Mouse (Mus musculus) embryonic fibroblast, embryonic 13.5 days (primary cell): ENCODE data around the gene Smpdl3b. TPM values are rescaled to one million over a fixed set of nuclear protein-coding genes. Genes with fewer than 3 reads are reported as not detected.
"Not testable (repeated sequence)": the region's sequence is repeated elsewhere in the genome, so short reads cannot be mapped to it uniquely, and the experiment has no call there.

Source experiments
- H3K27ac ChIP-seq: 2 replicates; pipeline ENCODE4 v1.5.1; 2012; ENCODE audit warnings: low read length, control low read depth, inconsistent platforms; ENCODE audit not compliant: insufficient read depth
- H3K4me1 ChIP-seq: 2 replicates; pipeline ENCODE4 v1.6.1; 2011; ENCODE audit warnings: low read length; ENCODE audit not compliant: control insufficient read depth, insufficient read depth
- H3K4me3 ChIP-seq: 2 replicates; pipeline ENCODE4 v1.5.1; 2011; ENCODE audit warnings: mild to moderate bottlenecking, control low read depth, low read length; ENCODE audit not compliant: insufficient read depth
- CTCF ChIP-seq: IDR thresholded peaks from 2 replicates; pipeline ENCODE4 v1.5.1; 2011; ENCODE audit warnings: mild to moderate bottlenecking, control low read depth, low read length, moderate library complexity, borderline replicate concordance; ENCODE audit not compliant: insufficient read depth
- POLR2A ChIP-seq: IDR thresholded peaks from 2 replicates; pipeline ENCODE4 v1.6.1; 2011; ENCODE audit warnings: low read depth, mild to moderate bottlenecking, control low read depth, low read length, moderate library complexity
- polyA plus RNA-seq: library from polyadenylated mRNA; stranded (reverse); fragments of >200 nt; gene quantifications from 2 replicates; pipeline ENCODE4 v1.2.4, GENCODE M21; 2011; ENCODE audit warnings: low read depth; ENCODE audit not compliant: missing spikeins, insufficient read length

Gene Smpdl3b
- polyA plus RNA-seq, 1 experiment, result 2.7 TPM

- no peak for TF ChIP-seq POLR2A
- TF ChIP-seq CTCF, result no peak
- no peaks in the 10 kb centered on the region for H3K4me1 ChIP-seq
- no peak overlapping the region for H3K4me3 ChIP-seq
- H3K27ac ChIP-seq, result no peak overlapping the region
Observed at GRCm38 (mm10) chr4:132799845-132800244, 42.8 kb upstream of the Smpdl3b start.

DNA sequence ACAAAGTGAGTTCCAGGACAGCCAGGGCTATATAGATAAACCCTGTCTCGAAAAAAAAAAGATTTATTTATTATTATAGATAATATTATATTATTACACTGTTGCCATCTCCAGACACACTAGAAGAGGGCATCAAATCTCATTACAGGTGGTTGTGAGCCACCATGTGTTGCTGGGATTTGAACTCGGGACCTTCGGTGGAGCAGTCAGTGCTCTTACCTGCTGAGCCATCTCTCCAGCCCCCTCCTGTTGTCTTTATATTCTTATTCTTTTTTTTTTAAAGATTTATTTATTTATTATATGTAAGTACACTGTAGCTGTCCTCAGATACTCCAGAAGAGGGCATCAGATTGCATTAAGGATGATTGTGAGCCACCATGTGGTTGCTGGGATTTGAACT, 41.6 kb upstream of the Smpdl3b start:
- H3K4me1 ChIP-seq, H3K27ac ChIP-seq, H3K4me3 ChIP-seq: not testable (repeated sequence)

DNA sequence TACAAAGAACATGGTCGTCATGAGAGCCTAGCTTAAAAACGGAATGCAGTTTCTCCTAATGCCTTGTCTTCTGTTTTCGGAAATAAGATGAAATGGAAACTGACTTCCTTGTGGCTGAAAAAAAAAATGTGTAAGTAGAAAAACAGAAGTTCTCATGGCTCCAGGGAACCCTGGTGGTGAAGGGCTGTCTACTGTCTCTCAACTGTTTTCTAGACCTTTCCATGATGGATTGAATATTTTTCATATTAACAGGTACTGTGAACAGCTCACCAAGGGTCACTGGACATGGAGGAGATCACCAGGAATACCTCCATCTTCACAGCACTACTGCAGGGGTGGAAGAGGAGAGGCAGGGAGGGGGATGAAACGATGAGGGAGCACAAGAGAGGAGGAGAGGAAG, 41.0 kb upstream of the Smpdl3b start:
- Histone ChIP-seq H3K27ac (no peak overlapping the region), H3K4me3 (no peak overlapping the region), H3K4me1 (no peaks in the 10 kb centered on the region)
- TF ChIP-seq CTCF, result no peak
- no peak for TF ChIP-seq POLR2A

GRCm38 (mm10) chr4:132797461-132797860, 40.4 kb upstream of the Smpdl3b start:
- Histone ChIP-seq H3K4me3 (no peak overlapping the region), H3K4me1 (no peaks in the 10 kb centered on the region), H3K27ac (no peak overlapping the region)
- TF ChIP-seq POLR2A (no peak), CTCF (no peak)

DNA sequence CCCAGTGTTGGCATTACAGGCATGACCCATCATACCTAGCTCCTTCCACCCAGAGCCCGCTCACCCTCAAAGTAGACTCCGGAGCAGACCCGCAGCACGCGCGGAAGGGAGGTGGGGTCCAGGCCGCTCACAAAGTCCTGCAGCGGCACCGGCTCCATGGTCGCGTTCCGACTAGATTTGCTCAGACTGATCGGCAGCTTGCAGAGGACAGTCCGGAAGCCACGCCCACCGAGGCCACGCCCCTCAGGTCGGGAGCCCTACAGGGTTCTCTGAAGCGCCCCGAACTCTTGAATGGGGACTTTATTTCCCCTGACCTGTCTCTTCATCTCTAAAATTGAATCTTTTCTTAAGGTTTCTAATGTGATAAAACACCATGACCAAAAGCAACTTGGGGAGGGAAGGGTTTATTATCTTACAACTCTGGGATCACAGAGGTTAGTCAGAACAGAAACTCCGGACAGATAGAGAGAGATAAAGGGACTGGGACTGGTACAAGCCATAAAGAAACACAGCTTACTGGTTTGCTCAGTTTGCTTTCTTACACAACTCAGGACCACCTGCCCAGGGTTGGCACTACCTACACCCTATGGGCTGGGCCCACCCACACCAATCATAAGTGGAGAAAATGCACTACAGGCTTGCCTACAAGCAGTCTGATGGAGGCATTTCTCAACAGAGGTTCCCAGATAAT, 39.3 kb upstream of the Smpdl3b start, which contains the start of gene Themis2:
TSS of gene Themis2 (minus strand) at position 192 of the 691 bp plus-strand sequence.
- H3K27ac ChIP-seq, result no peak within 1 kb of the TSS

DNA sequence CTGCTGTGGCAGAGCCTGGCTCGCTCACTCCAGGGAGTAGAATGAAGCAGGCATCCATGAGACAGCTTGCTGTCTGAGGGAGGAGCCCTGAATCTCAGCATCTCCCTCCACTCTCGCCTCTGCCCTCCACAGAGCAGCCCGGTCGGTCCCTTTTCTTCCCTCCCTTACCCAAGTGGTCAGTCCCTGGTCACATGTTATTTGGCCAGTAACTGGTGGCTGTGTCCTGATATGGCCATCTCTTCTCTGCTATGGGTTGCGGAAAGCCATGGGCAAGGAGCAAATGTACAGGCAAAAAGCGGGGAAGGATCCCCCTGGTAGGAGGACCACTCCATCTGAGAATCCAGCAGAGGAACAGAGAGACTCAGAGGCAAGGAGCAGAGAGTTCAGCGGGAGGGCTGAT, 38.1 kb upstream of the Smpdl3b start:
- Histone ChIP-seq H3K4me1 (no peaks in the 10 kb centered on the region), H3K4me3 (no peak overlapping the region), H3K27ac (no peak overlapping the region)
- TF ChIP-seq POLR2A, result no peak
- TF ChIP-seq CTCF, result no peak

More for the DNA sequence above, 39.3 kb upstream of the Smpdl3b start, which contains the start of gene Themis2:
- no peak for TF ChIP-seq CTCF
- TF ChIP-seq POLR2A, result no peak
- H3K4me3 ChIP-seq, result peak within 1 kb of the TSS; percentile 19
- no peaks in the 10 kb centered on the region for H3K4me1 ChIP-seq

- no peaks in the 10 kb centered on the region for H3K4me1 ChIP-seq
- no peak overlapping the region for H3K4me3 ChIP-seq
- no peak for TF ChIP-seq CTCF
- no peak for TF ChIP-seq POLR2A
- H3K27ac ChIP-seq, result no peak overlapping the region
Observed at GRCm38 (mm10) chr4:132794760-132795159, 37.7 kb upstream of the Smpdl3b start.

GRCm38 (mm10) chr4:132794028-132794427, 37.0 kb upstream of the Smpdl3b start:
- no peak overlapping the region for H3K27ac ChIP-seq
- no peak overlapping the region for H3K4me3 ChIP-seq
- H3K4me1 ChIP-seq, result no peaks in the 10 kb centered on the region
- TF ChIP-seq POLR2A (no peak), CTCF (no peak)

DNA sequence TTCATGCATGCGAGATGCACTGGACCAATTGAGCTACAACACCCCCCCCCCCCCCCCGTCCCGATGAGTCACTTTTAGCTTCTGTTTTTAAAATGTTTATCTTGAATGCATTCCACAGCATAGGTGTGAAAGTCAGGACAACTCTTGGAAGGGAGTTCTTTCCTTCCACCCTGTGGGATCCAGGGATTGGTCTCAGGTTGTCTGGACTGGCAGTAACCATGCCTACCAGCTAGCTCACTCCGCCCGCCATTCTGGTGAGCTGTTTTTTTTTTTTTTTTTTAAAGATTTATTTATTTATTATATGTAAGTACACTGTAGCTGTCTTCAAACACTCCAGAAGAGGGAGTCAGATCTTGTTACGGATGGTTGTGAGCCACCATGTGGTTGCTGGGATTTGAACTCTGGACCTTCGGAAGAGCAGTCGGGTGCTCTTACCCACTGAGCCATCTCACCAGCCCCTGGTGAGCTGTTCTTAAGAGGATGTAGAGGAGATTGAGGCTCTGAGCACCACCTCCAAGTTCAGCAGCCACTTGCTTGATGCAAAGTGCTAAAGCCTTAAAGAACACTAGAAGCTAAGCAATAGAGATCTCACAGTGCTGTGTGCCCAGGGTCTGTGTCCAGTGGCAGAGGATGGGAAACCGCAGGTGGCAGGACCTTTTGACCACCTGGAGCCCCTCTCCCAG, 36.4 kb upstream of the Smpdl3b start:
- not testable (repeated sequence) for H3K4me3 ChIP-seq, H3K4me1 ChIP-seq

GRCm38 (mm10) chr4:132789731-132790130, 32.7 kb upstream of the Smpdl3b start:
- H3K4me1 ChIP-seq, result no peaks in the 10 kb centered on the region
- no peak overlapping the region for H3K4me3 ChIP-seq
- TF ChIP-seq POLR2A (no peak), CTCF (no peak)
- no peak overlapping the region for H3K27ac ChIP-seq

More for the DNA sequence above, 36.4 kb upstream of the Smpdl3b start:
- H3K27ac ChIP-seq, result not testable (repeated sequence)
